8 mouse cellular contexts compared by ENCODE assay signal in genomic region chr19:59942716-59943321, GRCm38 (mm10). TPM values are rescaled to one million over a fixed set of nuclear protein-coding genes. Genes with fewer than 3 reads are reported as not detected.
DNase-seq lines count a peak whose midpoint lies in the region; ATAC-seq and TF ChIP-seq lines count a peak whose summit lies in the region.

No protein-coding gene starts in this region.

- 0 out of 2 replicates have a peak, but pooled peaks have one; percentile 20 for TF ChIP-seq CTCF in heart, adult 2 months (IDR thresholded peaks at IDR 0.05)
- TF ChIP-seq CTCF in E14TG2a.4 (conservative IDR thresholded peaks at IDR 0.05; ENCODE audit: low read length), result no peak

- H3K4me2 ChIP-seq in intestine, embryonic 16.5 days (ENCODE audit: low read depth, low read length), result peak overlapping the region; percentile 46

- H3K9me3 ChIP-seq in E14TG2a.4 (ENCODE audit: low read length), result no peaks in the 10 kb centered on the region
- no peaks in the 10 kb centered on the region for H3K9me3 ChIP-seq in intestine, embryonic 16.5 days (ENCODE audit: control insufficient read depth, low read length)

- TF ChIP-seq EP300 in heart, adult 2 months (IDR thresholded peaks at IDR 0.05; ENCODE audit: insufficient read depth, low read depth, low read length), result no peak

- peak overlapping the region; percentile 78 for H3K4me3 ChIP-seq in heart, adult 2 months
- peak overlapping the region; percentile 88 for H3K4me3 ChIP-seq in E14TG2a.4 (replicated peaks; ENCODE audit: low read length)
- H3K4me3 ChIP-seq in intestine, embryonic 16.5 days (ENCODE audit: low read length), result peak overlapping the region; percentile 79

- WGBS in heart, adult 2 months, result 2% methylated on average over 27 of the region's 27 CpGs
- 3% methylated on average over 22 of the region's 27 CpGs for WGBS in intestine, embryonic 16.5 days

- intact Hi-C loops in heart, adult 2 months (cut with DNase I), result loop anchor here (5.0 kb wide), 2 partner anchors 129 to 199 kb away; no protein-coding TSS in a partner anchor

- H3K27me3 ChIP-seq in heart, adult 2 months (ENCODE audit: control insufficient read depth, insufficient read depth, low read length), result no peaks in the 10 kb centered on the region
- H3K27me3 ChIP-seq in E14TG2a.4 (ENCODE audit: insufficient read depth, low read length), result peaks cover 3% of the 10 kb centered on the region; the same call in 1 of the 2 replicates
- no peaks in the 10 kb centered on the region for H3K27me3 ChIP-seq in intestine, embryonic 16.5 days (replicated peaks; ENCODE audit: control insufficient read depth, insufficient read depth, low read length)

- no peak for TF ChIP-seq POLR2A in heart, adult 2 months (IDR thresholded peaks at IDR 0.05; ENCODE audit: insufficient read depth, low read depth, low read length)

- peaks cover 3% of the 10 kb centered on the region for H3K4me1 ChIP-seq in heart, adult 2 months (ENCODE audit: control insufficient read depth, insufficient read depth, low read length)
- peaks cover 10% of the 10 kb centered on the region for H3K4me1 ChIP-seq in E14TG2a.4 (replicated peaks; ENCODE audit: low read depth, low read length)
- peaks cover 3% of the 10 kb centered on the region for H3K4me1 ChIP-seq in intestine, embryonic 16.5 days (ENCODE audit: control insufficient read depth, insufficient read depth, low read length)

- peak overlapping the region; percentile 100 for H3K9ac ChIP-seq in heart, adult 2 months (ENCODE audit: low read depth, low read length)
- H3K9ac ChIP-seq in intestine, embryonic 16.5 days (ENCODE audit: low read depth, low read length), result peak overlapping the region; percentile 94

- ATAC-seq in erythroblast, adult 5-6 weeks (replicated peaks; ENCODE audit: low FRiP score, poor library complexity, severe bottlenecking), result peak; percentile 52; the same call in 1 of the 2 replicates
- ATAC-seq in intestine, embryonic 16.5 days, result peak; percentile 86
- 0 out of 2 replicates have a peak, but pooled peaks have one; percentile 1 for ATAC-seq in megakaryocyte, adult 5-6 weeks (ENCODE audit: poor library complexity, severe bottlenecking)

- 0 out of 2 replicates have a peak, but pooled peaks cover 1% of the 10 kb centered on the region for H3K79me2 ChIP-seq in heart, adult 2 months (replicated peaks; ENCODE audit: control insufficient read depth, insufficient read depth, low read length)

- H3K36me3 ChIP-seq in heart, adult 2 months (ENCODE audit: control insufficient read depth, insufficient read depth, low read length), result peaks cover 2% of the 10 kb centered on the region
- no peaks in the 10 kb centered on the region for H3K36me3 ChIP-seq in E14TG2a.4 (ENCODE audit: insufficient read depth, low read length)
- H3K36me3 ChIP-seq in intestine, embryonic 16.5 days (ENCODE audit: control insufficient read depth, insufficient read depth, low read length), result no peaks in the 10 kb centered on the region

- H3K27ac ChIP-seq in heart, adult 2 months, result peak overlapping the region; percentile 97
- H3K27ac ChIP-seq in intestine, embryonic 16.5 days (ENCODE audit: low read length), result peak overlapping the region; percentile 89

- no peak for DNase-seq in heart, adult 2 months
- no peak for DNase-seq in heart, adult 8-10 months (ENCODE audit: low spot score)
- DNase-seq in adrenal gland, postnatal 4 days (ENCODE audit: low spot score in 2 of 2), result no peak
- DNase-seq in yolk sac, embryonic 10.5 days (ENCODE audit: low spot score), result no peak

RNA-seq across cellular contexts. Expression of gene Rab11fip2, which starts 0.6 kb away (rescaled TPM):
- total RNA-seq in heart, adult 2 months (2021), result 1 to 10 TPM; 8.6 to 9.8 TPM
- 2.5 and 5.3 TPM in 2 replicates for polyA plus RNA-seq in heart, adult 2 months (2012; rRNA removed)
- total RNA-seq in heart, adult 8-10 months (2022), result 10 to 100 TPM in 1 of 4 experiments, 1 to 10 TPM in 3; 7.8 to 11.4 (median 9.9) TPM
- 1.3 and 1.9 TPM in 2 replicates for total RNA-seq in erythroblast, adult 5-6 weeks (2015; ENCODE audit: low replicate concordance)
- total RNA-seq in erythroblast, adult 5-6 weeks (2017; ENCODE audit: low replicate concordance), result 2.9 and 3.4 TPM in 2 replicates
- polyA plus RNA-seq in intestine, embryonic 16.5 days (2015; fragmentation: Nextera tagmentation; extraction: Ambion mirVana), result 1.8 and 2.1 TPM in 2 replicates
- total RNA-seq in megakaryocyte, adult 5-6 weeks (2015), result 5.1 and 6.6 TPM in 2 replicates
- 9.5 and 9.6 TPM in 2 replicates for total RNA-seq in megakaryocyte, adult 5-6 weeks (2017)
- 10 to 100 TPM; 27.2 to 30.7 TPM for total RNA-seq in adrenal gland, postnatal 4 days (2021)

Comparison
In these comparisons a context has a peak if more than half of its experiments do, and no peak if none do; other contexts are left out.
1. ATAC-seq: peak in every context shown above with its lines; median percentile 86 in intestine, embryonic 16.5 days; 52 in erythroblast, adult 5-6 weeks; 1 in megakaryocyte, adult 5-6 weeks.